Mouse (Mus musculus) c-Kit-positive CD71-positive TER-119-negative erythroid progenitor cells, embryonic 14.5 days (primary cell): Measurements from ENCODE around the gene Ppm1l.
"Not testable (repeated sequence)": the region's sequence is repeated elsewhere in the genome, so short reads cannot be mapped to it uniquely, and the experiment has no call there.

Experiments
- DNase-seq: peaks from one replicate; pipeline ENCODE4 v3.0.0-alpha.2; 2013; ENCODE audit warnings: low read depth

The Ppm1l gene

GRCm38 (mm10) chr3:69372731-69373130, 56.1 kb downstream of the Ppm1l start:
- DNase-seq: no peak

- DNase-seq: no peak
Measured at GRCm38 (mm10) chr3:69373544-69374306, 57.1 kb downstream of the Ppm1l start.

- DNase-seq: no peak
Measured at GRCm38 (mm10) chr3:69374538-69374937, 57.9 kb downstream of the Ppm1l start.

- no peak for DNase-seq
Measured at GRCm38 (mm10) chr3:69374983-69375382, 58.3 kb downstream of the Ppm1l start.

GRCm38 (mm10) chr3:69381213-69381612, 64.6 kb downstream of the Ppm1l start:
- DNase-seq: no peak

GRCm38 (mm10) chr3:69391834-69392233, 75.2 kb downstream of the Ppm1l start:
- DNase-seq: not testable (repeated sequence)

- DNase-seq: no peak
Measured at GRCm38 (mm10) chr3:69392298-69392697, 75.6 kb downstream of the Ppm1l start.

- DNase-seq: no peak
Measured at GRCm38 (mm10) chr3:69393079-69393478, 76.4 kb downstream of the Ppm1l start.

GRCm38 (mm10) chr3:69393991-69394390, 77.3 kb downstream of the Ppm1l start:
- no peak for DNase-seq

- no peak for DNase-seq
Measured at GRCm38 (mm10) chr3:69395084-69395483, 78.4 kb downstream of the Ppm1l start.

- DNase-seq: no peak
Measured at GRCm38 (mm10) chr3:69397733-69398132, 81.1 kb downstream of the Ppm1l start.

GRCm38 (mm10) chr3:69399336-69399735, 82.7 kb downstream of the Ppm1l start:
- no peak for DNase-seq

GRCm38 (mm10) chr3:69403196-69403595, 86.5 kb downstream of the Ppm1l start:
- no peak for DNase-seq

GRCm38 (mm10) chr3:69406210-69406895, 89.7 kb downstream of the Ppm1l start:
- DNase-seq: no peak

- no peak for DNase-seq
Measured at GRCm38 (mm10) chr3:69408064-69408463, 91.4 kb downstream of the Ppm1l start.

- no peak for DNase-seq
Measured at GRCm38 (mm10) chr3:69416112-69416511, 99.5 kb downstream of the Ppm1l start.

- no peak for DNase-seq
Measured at GRCm38 (mm10) chr3:69422741-69423140, 106.1 kb downstream of the Ppm1l start.

- no peak for DNase-seq
Measured at GRCm38 (mm10) chr3:69423371-69423770, 106.7 kb downstream of the Ppm1l start.

GRCm38 (mm10) chr3:69424781-69425180, 108.1 kb downstream of the Ppm1l start:
- not testable (repeated sequence) for DNase-seq

GRCm38 (mm10) chr3:69427259-69427658, 110.6 kb downstream of the Ppm1l start:
- no peak for DNase-seq

- DNase-seq: no peak
Measured at GRCm38 (mm10) chr3:69428221-69428620, 111.6 kb downstream of the Ppm1l start.

- peak; percentile 6 for DNase-seq
Measured at GRCm38 (mm10) chr3:69429319-69429718, 112.7 kb downstream of the Ppm1l start.

- no peak for DNase-seq
Measured at GRCm38 (mm10) chr3:69433580-69433979, 116.9 kb downstream of the Ppm1l start.
